Mouse (Mus musculus) lung, postnatal 0 days (tissue): ENCODE data around the gene Dalrd3.

Source experiments
- CTCF ChIP-seq: IDR thresholded peaks from 2 replicates; pipeline ENCODE4 v1.5.1; 2016; ENCODE audit warnings: antibody characterized with exemption, mild to moderate bottlenecking
- EP300 ChIP-seq: IDR thresholded peaks from 2 replicates; pipeline ENCODE4 v1.6.1; 2016; ENCODE audit warnings: antibody characterized with exemption, mild to moderate bottlenecking, control low read depth

DNA sequence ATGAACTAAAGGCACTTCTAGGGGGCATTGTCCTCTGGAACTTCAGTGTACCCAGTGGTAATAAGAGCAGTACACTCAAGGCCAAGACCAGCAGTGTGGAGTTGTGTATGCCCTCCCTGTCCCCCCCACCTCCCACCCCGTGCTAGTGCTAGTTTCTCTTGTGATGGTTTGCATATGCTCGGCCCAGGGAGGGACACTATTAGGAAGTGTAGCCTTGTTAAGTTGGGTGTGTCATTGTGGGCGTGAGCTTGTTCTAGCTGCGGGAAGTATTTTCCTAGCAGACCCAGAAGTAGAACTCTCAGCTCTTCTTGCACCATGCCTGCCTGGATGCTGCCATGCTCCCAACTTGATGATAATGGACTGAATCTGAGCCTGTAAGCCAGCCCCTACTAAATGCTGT, 32.3 kb downstream of the Dalrd3 start:
- TF ChIP-seq EP300 (no peak), CTCF (no peak)
